Mouse (Mus musculus) T-helper 1 cell (primary cell): ENCODE measurements around the gene 2210016L21Rik.

ENCODE experiments used
- in situ Hi-C: fragments of 300-600 bp; cut with MboI, MseI; formaldehyde crosslinking; loops from one replicate; pipeline ENCODE4 v1.15.1; 2025; ENCODE audit warnings: high pct_unique_total_duplicates

2210016L21Rik gene

DNA sequence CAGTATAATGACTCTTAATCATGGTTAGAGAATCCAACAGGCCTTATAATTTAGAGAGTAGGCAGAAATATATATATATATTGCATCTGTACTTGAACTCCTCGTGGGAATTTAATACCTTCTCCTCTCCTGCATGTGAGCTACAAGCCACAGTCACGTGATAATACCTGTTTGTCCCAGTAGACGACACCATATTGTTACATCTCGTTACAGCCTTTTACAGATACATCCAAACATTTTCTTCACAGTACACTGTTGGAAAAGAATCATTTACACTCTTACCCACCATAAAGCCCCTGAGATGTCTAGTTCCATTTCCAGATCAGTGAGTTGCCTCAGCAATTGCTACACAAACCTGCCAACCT lies 790 bp downstream of the 2210016L21Rik start:
- in situ Hi-C loops, result no loop called here

DNA sequence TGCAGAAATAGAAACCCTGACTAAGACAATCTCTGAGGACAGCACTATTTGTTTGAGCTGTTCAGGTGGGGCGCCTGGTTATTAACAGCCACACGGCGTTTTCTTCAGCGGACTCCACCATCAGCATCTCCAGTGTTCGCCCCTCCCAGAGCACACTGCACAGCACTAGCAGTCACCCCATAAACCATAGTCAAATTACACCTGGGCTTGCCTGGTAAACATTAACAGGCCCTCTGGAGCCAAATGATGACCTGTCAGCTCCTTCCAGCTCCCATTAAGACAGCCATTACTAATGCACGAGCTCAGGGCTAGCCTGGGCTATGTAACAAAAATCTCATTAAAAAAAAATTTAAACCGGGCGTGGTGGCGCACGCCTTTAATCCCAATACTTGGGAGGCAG lies 3.1 kb downstream of the 2210016L21Rik start:
- in situ Hi-C loops, result no loop called here

DNA sequence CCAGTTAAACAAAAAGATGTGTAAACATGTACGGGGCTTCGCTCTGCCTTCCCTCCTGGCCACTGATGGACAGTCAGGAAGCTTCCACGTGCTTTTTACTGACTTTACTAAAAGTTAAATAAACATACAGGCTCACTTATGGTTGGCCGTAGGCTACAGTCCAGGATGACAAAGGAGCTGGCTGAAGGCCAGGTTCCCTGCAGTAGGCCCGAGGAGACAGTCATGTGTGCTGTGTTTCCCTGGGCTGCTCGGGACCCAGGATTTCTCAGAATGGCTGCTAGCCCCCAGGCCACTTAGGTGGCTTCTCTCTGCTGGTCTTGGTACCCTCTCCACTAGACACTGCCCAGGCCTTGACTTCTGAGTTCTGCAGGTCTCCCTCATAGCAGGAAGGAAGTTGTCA lies 6.9 kb downstream of the 2210016L21Rik start:
- in situ Hi-C loops, result no loop called here

DNA sequence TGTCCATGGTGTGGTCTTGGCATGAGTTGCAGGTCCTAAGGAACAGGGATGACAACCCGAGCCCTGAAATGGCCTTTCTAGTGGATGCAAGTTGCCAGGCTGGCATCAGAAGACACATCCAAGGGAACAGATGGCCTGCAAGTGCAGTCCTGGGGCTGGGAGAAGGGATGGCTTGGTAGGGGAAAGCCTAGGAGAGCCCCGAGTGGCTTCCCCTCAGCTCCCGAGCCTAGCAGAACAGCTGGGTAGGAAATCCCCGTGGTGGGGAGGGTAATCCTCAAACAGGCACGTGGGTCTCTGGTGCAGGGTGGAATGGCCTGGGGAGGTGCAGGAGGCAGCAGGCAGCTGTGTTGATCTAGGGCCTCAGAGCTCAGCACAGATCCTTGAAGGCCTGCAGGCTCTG lies 7.4 kb downstream of the 2210016L21Rik start:
- in situ Hi-C loops, result no loop called here

DNA sequence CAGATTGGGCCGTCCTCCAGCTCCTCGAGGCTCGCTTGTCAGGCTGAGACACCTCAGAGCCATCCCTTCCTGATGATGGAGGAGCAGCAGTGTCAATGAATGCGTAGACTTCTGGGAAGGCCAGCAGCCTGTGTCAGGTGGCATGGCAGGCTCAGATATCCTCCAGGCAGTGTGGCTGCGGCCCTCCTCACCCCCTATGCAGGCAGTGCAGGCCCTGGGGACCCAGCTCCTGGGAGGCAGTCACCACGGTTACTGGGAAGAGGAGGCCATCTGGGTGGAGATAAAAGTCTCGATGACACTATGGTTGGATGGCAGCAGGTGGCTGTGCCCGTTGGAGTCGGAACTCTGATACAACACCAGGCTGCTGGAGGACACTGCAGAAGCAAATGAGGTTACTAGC lies 7.9 kb downstream of the 2210016L21Rik start:
- in situ Hi-C loops, result no loop called here

DNA sequence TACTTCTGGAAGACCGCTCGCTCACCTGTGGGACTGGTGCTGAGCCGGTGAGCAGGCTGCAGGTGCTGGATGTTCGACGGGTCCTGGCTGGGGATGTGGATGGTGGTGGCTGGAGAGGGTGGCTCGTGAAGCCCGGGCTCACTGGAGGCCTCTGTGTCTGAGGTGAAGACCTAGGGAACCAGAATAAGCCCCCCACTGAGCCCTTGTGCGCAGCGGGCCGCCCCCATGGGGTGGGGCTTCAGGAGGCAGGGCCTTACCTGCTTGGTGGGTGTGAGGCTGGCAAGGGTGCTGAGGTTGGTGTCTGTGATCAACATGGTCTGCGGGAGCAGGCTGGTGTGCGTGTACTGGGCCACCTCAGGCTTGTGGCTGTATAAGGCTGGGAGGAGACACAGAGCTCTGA lies 8.7 kb downstream of the 2210016L21Rik start:
- in situ Hi-C loops, result no loop called here

DNA sequence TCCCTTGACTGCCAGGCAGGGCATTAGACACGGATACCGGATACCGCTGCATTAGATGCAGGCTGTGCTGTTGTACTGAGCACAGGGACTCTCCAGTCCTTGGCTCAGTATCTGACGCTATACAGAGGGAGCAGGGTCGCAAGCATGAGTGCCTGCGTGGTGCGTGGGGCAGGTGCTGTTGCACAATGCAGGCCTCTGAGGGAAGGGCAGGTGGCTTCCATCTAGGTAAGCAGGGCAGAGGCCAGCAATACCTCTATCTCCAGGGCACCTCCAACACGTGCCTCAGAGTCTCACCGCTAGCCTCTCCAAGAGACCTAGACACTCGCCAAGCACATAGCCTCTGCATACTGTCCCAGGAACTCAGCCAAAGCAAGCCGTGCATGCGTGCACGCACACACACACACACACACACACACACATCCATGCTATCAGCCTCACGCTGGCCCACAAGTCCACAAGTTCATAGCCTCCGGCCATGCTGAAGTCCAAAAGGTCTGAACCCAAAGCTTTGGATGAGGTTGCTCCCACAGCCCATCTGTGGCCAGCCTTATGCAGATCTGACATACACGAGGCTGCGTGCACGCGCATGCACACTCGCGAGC lies 9.4 kb downstream of the 2210016L21Rik start:
- in situ Hi-C loops, result no loop called here

DNA sequence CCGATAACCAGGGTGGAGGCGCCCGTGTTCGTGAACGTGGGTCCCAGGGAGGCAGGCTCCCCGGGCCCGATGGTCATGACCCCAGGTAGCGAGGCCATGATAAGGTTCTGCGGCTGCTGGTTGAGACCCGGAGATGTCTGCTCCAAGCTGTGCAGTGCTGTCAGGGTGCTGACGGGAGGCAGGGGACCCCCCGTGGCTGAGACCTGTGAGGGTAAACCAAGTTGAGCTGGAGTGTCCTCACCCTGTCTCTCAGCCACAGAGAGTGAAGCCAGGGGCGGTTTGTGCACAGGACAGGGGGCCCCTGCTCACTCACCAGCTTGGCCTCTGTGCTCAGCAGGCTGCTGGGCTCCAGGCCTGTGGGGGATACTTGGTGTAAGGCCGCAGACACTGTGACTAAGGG lies 11.4 kb downstream of the 2210016L21Rik start:
- in situ Hi-C loops, result no loop called here

DNA sequence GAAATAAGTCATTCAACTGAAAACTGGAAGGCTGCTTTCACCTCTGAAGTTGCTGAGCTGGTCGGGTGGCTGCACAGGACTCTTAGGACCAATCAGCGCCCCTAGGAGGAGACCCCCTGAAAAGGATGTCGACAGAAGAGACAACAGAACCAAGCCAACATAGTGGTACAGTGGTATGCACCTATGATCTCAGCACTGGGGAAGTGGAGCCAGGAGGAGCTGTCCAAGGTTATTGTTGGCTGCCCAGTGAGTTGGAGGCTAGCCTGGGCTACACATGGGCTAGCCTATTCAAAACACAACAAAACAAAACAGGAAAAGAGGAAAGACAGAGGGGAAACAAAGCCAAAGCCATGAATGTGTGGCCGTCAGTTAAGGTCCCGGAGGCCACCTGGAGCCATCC lies 16.1 kb downstream of the 2210016L21Rik start:
- in situ Hi-C loops, result no loop called here

DNA sequence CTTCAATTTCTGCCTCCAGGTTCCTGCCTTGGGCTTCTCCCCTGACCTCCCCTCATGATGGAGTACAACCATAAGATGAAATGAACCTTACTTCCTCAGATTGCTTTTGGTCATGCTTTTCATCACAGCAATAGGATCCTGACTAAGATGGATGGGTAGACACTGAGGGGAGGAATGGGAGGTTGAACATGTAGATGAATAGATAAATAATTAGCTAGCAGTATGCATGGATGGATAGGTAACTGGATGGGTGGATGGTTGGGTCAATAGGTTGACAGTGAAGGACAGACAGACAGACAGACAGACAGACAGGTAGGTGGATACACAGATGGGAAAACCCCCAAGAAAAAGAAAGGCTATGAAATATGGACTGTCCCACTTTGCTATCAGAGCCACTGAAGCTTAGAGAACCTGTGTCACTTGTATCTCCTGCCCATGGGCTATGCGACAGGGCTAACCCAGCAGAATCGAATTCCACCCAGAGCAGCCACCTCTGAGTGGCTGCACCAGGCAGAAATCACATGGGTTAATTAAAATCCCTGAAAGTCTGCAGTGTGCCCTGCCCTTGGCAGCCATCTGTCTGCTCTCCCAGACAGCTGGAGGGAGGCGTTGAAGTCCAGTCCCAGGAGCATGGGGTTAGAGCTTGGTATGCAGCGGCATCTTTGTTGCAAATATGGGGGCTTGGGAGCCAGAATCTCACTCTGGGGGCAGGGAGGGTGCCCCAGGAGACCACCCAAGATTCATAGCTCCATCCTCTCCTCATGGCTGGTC lies 19.8 kb downstream of the 2210016L21Rik start:
- in situ Hi-C loops, result no loop called here

DNA sequence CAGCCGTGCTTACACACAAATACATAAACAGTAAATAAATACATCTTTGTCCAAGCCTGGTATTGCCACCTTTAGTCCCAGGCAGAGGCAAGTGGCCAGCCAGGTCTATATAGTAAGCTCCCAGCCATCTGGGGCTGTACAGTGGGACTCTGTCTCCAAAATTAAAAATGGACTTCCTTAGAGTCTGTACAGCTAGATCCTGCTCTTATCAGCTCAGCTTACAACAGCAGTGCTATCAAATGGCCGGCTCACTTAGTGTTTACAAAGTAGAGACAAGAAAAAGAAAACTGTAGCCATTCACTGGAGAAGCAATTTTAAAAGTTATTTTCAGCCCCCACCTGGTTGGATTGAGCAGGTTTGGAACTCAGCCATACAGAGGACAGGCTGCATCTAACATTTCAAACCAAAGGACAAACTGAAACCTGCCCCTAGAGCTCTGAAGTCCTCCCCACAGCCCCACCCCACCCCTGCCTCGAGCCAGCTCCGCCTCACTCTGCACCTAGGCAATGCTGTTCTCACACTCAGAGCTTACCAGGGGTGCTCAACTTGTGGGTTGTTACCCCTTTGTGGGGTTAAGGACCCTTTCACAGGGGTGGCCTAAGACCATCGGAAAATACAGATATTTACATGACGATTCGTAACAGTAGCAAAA lies 22.5 kb downstream of the 2210016L21Rik start:
- in situ Hi-C loops, result no loop called here

DNA sequence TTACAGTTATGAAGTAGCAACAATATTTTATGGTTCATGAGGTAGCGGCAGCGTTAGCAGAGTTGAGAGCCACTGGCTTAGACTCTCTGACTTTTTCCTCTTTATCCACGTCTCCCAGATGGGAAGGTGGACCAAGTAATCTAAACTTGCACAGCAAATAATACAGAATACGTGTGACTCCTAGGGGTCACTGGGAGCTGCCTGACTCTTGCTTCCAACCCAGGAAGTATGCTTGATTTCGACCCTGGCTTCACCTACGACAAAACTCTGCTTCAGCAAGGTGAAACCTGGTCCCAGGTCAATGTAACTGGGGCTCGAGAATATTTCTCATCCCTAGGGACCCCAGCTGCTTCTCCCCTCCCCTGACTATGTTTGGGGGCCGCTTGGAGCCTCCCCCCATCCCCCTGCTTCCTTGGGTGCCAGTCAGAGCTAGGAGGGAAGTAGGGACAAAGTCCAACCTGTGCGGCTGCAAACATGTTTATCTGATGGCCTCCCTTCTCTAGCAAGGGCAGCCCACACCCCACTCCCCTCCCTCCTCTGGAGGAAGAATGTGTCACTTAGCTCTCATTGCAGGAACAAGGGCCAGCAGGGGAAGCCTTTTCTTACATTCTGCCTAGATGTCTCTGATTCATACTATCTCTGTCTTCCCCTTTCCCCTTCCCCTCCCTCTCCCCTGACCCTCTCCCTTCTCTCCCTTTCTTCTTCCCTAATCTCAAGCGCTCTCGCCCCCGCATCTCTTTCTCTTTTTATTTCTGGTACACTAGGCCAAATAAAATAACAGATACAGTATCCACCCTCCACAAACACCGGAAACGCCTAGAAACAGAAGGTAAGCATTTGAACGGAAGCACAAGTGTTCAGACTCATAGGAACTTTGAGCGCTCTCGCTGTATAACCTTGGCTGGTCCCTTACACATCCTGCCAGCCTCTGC lies 23.3 kb downstream of the 2210016L21Rik start:
- in situ Hi-C loops, result no loop called here

DNA sequence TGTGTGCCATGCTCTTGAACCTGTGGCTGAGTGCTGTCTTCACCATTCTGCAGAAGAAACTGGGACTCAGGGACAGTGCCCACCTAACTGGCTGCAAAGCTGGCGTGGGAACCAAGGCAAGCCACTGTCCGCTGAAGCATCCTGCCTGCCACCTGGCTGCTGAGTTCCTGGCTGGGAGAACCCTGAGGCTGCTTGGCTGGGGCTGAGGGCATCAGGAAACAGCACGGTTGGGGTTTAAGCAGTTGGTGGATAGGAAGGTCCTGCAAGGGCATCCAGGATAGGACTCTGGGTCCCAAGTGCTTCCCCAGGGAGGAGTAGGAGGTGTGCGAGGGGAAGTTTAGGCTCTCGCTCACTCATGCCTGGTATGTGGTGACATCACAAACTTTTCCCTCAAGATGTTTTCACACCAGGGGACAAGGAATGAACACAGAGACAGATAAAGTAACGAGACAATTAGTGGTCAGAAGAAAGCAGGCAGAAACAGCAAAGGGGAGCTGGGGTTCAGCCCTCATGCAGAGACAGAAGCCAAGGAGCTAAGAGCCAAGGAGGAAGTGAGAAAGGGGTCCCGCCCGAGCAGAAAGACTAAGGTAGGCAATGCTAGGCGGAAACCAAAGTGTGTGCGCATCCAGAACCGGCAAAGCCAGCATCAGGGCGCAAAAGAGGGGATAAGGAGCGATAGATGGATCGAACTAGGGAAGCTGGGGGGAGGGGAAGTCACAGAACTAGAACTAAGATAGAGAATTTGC lies 25.7 kb downstream of the 2210016L21Rik start:
- in situ Hi-C loops, result no loop called here

DNA sequence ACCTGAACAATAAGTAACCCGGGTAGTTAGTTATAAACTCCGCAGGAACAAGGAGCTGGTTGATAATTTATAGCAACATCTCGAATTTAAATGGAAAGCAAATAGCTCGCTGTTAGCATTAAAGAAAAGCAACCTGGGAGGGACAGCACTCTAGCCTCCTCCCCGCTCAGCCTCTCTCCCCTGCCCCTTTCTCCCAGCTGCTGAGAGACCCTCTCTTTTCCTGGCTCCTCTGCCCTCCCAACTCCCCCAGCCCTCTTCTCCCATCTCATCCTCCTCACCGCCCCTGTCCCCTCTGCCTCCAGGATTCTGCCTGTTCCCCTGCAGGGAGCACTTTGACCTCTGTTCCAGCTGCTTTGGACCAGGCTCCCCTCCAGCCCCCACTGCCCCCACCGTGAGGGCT lies 26.7 kb downstream of the 2210016L21Rik start:
- in situ Hi-C loops, result no loop called here

DNA sequence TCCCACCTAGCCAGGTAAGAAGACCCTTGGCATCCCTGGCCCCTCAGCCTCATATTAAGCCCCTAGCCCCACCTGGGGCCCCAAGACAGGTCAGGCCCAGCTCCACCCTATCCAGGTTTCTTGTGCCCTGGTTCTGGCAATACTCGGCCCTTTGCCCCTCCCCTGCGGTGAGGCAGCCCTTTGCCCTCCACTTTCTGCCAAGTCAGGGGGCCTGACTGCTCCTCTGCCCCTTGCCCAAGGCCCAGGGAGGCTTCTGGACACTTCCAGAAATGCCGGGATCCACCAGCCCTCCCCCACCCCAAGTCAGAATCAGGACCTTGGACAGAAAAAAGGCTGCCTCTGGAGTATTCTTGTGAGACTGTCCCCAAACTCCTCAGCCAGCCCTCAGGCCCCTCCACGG lies 27.1 kb downstream of the 2210016L21Rik start:
- in situ Hi-C loops, result no loop called here

DNA sequence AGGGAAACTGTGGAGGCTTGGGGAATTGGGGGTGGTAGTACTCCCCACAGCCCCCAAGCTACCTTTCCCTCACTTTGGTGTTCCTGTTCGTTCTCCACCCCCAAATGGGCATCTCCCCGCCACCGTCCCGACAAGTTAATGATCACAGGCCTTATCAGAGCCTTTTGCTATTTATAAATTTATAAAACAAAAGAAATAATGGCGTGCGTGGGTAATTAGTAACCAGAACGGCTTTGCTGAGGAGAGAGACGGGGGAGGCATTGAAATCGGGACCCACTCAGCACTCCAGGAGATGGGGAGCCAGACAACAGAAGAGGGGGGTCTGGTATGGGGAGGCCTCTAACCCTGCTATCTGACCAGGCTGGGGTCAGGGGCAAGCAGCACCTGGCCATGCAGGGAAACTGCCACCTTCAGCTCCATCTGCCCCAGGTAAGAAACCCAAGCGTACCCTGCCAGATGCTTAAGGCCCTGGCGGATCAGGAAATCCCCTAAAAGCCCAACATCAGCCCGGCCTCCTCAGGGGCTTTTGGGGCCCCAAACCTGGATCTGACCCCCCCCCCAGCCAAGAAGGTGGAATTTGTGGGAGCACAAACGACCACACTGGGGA lies 27.8 kb downstream of the 2210016L21Rik start:
- in situ Hi-C loops, result no loop called here

DNA sequence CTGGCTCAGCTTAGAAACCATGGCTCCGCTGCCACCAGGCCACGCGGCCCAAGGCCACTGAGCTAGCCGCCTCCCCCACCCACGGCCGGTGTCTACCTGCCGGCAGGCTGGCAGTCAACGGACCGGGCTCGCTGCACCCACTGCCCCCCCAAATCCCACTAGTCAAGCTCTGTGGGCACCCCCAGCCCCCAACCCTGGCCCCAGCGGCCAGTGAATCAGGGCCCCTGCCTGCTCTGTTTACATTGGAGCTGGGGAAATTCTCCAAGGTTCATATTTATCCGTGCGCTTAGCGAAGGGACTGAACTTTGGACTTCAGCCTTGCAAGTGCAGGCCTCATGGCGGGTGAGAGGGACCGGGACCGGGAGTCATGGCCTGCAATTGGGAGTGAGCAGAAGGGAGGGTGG lies 28.9 kb downstream of the 2210016L21Rik start, which contains the start of gene Hnf1a:
Gene Hnf1a (minus strand): TSS at position 271 of the 404 bp plus-strand sequence.
- in situ Hi-C loops, result no loop called here

DNA sequence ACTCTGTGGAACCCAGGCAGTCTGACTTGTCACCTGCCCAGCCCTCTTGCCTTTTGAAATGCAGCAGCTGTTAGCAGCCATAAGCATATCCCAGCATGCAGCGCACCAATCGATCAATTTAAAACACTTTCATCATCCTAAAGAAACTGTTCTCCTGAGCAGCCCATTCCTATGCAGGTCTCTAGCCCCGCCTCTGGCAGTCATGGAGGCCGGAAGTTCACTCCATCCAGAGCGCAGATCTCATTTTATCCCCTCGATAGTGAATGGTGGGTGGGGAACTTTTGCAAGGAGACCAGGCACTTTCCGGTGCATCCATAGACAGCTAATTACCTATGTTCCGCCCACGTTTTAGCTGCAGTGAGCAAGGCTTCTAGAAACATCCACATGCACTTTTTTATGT lies 30.2 kb downstream of the 2210016L21Rik start:
- in situ Hi-C loops, result no loop called here

DNA sequence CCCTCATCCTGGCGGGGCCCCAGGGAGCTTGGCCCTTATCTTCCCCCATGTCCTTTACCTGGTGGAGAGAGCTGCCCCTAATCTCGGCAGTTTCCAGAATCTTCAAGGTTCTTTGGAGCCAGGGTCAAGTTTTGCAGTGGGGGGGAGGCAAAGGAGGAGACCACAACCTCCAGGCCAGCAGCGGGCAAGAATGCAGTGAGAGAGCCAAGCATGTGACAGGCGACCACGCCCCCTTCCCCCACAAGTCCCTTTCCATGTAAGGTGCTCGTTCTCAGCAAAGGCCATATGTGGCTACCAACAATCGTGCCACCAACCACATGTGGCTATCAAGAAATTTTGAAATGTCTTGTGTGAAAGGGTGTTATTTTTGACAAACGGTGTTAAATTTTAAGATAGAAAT lies 31.2 kb downstream of the 2210016L21Rik start:
- in situ Hi-C loops, result no loop called here

DNA sequence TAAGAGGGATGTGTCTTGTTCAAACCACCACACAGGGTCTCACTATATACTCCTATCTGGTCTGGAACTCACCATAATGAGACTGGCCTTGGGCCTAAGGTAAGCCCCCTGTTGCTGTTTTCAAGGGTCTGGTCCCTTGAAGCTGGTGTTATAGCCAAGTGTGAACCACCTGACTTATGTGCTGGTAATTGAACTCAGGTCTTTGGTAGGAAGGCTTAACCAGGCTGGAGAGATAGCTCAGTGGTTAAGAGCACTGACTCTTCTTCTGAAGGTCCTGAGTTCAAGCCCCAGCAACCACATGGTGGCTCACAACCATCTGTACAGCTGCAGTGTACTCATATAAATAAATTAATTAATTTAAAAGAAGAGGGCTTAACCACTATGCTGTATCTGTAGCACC lies 35.0 kb downstream of the 2210016L21Rik start:
- in situ Hi-C loops, result loop anchor here (5.0 kb wide), 2 partner anchors 55 to 100 kb away; no protein-coding TSS in a partner anchor

DNA sequence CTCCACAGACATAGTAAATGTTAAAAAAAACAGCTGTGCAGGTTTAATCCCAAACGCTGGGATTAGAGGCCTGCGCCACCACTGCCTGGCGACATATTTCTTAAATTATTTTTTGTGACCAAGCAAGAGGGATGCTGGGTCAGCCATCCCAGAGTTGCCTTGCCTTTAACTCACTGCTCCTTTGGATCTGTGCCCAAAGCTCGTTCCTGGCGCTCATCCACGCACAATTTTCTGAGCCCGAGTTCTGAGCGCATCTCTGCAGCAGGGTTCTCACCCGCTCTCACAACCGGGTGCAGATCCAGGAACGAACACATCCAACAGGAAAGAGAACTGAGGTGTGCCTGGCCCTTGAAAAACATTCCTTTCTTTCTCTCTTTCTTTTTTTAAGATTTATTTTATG lies 36.5 kb downstream of the 2210016L21Rik start:
- in situ Hi-C loops, result loop anchor here (5.0 kb wide), 2 partner anchors 54 to 99 kb away; no protein-coding TSS in a partner anchor
